Mouse (Mus musculus): ENCODE data around the gene Abhd16b. TPM values are rescaled to one million over a fixed set of nuclear protein-coding genes. Genes with fewer than 3 reads are reported as not detected.

Gene Abhd16b
- polyA plus RNA-seq (2012; rRNA removed): not detected in 2 replicates

DNA sequence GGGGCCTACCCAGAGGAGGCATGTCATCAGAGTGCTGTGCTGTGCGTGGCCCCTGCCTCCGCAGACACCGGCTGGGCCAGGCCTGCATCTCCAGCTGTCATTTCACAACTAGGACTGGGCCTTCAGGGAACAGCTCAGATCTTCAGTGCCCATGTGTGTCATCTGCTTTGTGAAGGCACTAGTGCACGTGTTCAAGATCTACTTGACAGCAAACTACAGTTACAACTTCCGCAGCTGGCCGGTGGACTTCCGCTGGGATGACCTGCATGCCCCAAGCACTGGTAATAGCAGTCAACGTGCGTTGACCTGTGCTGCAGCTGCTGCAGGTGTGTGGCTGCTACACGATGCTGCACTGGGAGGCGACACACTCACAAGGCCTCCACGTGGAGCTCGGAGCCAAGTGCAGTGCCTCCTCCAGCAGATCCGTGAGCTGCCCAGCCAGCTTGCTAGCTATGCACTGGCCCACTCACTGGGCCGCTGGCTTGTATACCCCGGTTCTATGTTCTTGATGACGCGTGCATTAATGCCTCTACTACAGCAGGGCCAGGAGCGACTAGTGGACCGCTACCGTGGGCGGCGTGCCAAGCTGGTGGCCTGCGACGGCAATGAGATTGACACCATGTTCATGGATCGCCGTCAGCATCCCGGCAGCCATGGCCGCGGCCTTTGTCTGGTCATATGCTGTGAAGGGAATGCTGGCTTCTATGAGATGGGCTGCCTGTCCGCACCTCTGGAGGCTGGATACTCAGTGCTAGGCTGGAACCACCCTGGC is at the start of gene Abhd16b:
TSS of gene Abhd16b (plus strand) at position 51 of the 772 bp plus-strand sequence.

DNA sequence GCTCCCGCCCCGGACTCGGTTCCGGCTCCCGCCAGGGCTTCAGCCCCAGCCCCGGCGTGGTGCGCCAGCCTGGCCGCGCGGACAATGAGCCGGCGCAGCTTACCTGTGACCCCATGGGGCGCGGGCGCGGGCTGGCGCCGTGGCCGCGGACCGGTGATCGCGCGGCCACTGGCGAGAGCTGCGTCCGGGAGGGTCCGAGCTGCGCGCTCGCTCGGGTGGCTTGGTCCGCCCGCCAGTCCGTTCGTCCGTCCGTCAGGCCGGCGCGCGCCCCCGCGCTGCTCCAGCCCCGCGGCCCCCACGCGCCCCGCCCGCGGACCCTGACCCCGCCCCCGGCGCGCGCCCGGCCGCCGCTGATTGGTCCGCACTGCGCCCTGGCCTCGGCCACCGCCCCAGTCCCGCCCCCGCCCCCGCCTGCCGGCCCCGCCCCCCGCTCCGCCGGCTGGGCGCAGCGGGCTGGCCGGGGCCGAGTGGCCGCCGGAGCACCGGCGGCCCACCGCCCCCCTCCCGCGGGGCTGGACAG is 33.8 kb upstream of the Abhd16b start, which contains the start of gene Zbtb46:
TSS of gene Zbtb46 (minus strand) at position 274 of the 520 bp plus-strand sequence.

DNA sequence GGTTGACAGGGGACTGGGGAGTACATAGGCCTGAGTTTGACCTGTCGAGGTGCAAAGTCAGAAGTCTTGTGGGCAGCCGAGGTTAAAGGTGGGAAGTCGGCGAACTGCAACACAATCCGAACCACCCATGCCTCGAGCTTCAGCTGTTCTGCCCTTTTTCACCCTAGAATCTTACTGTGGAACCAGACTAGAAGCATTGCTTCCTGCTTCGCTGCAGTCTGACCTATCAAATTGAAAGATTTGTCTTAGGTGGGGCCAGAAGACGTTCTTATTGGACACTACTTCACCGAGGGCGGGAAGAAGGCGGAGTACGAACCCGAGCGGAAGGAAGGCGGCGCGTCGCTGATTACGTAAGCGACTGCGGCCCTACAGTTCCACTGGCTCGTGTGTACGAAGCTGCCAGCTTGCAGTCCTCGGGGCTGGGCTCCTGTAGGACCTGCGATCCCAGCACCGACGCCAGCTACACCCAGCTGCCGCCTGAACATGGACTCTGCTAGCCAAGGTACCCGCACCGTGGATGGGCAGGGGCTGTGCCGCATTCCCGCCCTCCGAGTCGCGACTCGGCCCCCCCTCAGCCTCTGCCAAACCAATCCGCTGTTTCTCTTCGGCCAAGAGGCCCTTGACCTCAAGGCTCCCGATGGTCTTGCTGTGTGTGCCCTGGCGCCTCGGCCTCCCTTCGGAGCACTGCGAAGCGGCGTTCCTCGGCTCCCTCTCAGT is 4.0 kb downstream of the Abhd16b start, which contains the start of gene Tpd52l2:
TSS of gene Tpd52l2 (plus strand) at position 312 of the 717 bp plus-strand sequence.

GRCm38 (mm10) chr2:181520118-181520935 is 27.3 kb downstream of the Abhd16b start, which contains the start of gene Dnajc5:
Dnajc5 (plus strand) TSS chr2:181520485.

Other genes starting within 250 kb of the Abhd16b start
- gene Gmeb2, start 205.2 kb upstream of the Abhd16b start, polyA plus RNA-seq (2012; rRNA removed): 8.8 and 12.7 TPM in 2 replicates
- 1.5 and 2.0 TPM in 2 replicates for gene Stmn3, start 178.7 kb upstream of the Abhd16b start, polyA plus RNA-seq (2012; rRNA removed)
- 10.1 and 13.0 TPM in 2 replicates for gene Rtel1, start 173.5 kb upstream of the Abhd16b start, polyA plus RNA-seq (2012; rRNA removed)
- gene Zgpat, start 128.3 kb upstream of the Abhd16b start, polyA plus RNA-seq (2012; rRNA removed): 8.3 and 8.7 TPM in 2 replicates
- 8.8 and 9.6 TPM in 2 replicates for gene Arfrp1, start 127.8 kb upstream of the Abhd16b start, polyA plus RNA-seq (2012; rRNA removed)
- gene Lime1, start 113.1 kb upstream of the Abhd16b start, polyA plus RNA-seq (2012; rRNA removed): 58.1 and 58.4 TPM in 2 replicates
- gene Zbtb46, start 33.8 kb upstream of the Abhd16b start, polyA plus RNA-seq (2012; rRNA removed): 0.84 and 1.0 TPM in 2 replicates
- 9.2 and 9.4 TPM in 2 replicates for gene Tpd52l2, start 3.9 kb downstream of the Abhd16b start, polyA plus RNA-seq (2012; rRNA removed)
- 14.2 and 15.9 TPM in 2 replicates for gene Dnajc5, start 27.3 kb downstream of the Abhd16b start, polyA plus RNA-seq (2012; rRNA removed)
- gene Uckl1, start 91.7 kb downstream of the Abhd16b start, polyA plus RNA-seq (2012; rRNA removed): 56.7 and 63.7 TPM in 2 replicates
- 2.3 and 2.9 TPM in 2 replicates for gene Prpf6, start 98.7 kb downstream of the Abhd16b start, polyA plus RNA-seq (2012; rRNA removed)
- 11.0 and 13.7 TPM in 2 replicates for gene Zfp512b, start 99.6 kb downstream of the Abhd16b start, polyA plus RNA-seq (2012; rRNA removed)
- gene Samd10, start 106.0 kb downstream of the Abhd16b start, polyA plus RNA-seq (2012; rRNA removed): 19.3 and 23.2 TPM in 2 replicates
- 0.38 TPM in 1 of 2 replicates, not detected in the other for gene Gm29797, start 163.8 kb downstream of the Abhd16b start, polyA plus RNA-seq (2012; rRNA removed)
- gene Sox18, start 178.4 kb downstream of the Abhd16b start, polyA plus RNA-seq (2012; rRNA removed): 52.0 and 83.5 TPM in 2 replicates
- 1.8 and 4.8 TPM in 2 replicates for gene Tcea2, start 187.1 kb downstream of the Abhd16b start, polyA plus RNA-seq (2012; rRNA removed)
- 16.6 and 21.6 TPM in 2 replicates for gene Rgs19, start 200.8 kb downstream of the Abhd16b start, polyA plus RNA-seq (2012; rRNA removed)
- not detected in 2 replicates for gene Lkaaear1, start 205.2 kb downstream of the Abhd16b start, polyA plus RNA-seq (2012; rRNA removed)
- gene Oprl1, start 221.8 kb downstream of the Abhd16b start, polyA plus RNA-seq (2012; rRNA removed): 0.11 and 0.25 TPM in 2 replicates